Mouse (Mus musculus) frontal cortex, adult (tissue): ENCODE data around the gene Fer1l5.

Experiments used
- ATAC-seq: cut with Nextera tagmentation; 2 replicates; pipeline ENCODE4 v1.9.2; 2017; ENCODE audit warnings: mild to moderate bottlenecking, moderate library complexity, mixed read lengths; ENCODE audit not compliant: low TSS enrichment

Gene Fer1l5

DNA sequence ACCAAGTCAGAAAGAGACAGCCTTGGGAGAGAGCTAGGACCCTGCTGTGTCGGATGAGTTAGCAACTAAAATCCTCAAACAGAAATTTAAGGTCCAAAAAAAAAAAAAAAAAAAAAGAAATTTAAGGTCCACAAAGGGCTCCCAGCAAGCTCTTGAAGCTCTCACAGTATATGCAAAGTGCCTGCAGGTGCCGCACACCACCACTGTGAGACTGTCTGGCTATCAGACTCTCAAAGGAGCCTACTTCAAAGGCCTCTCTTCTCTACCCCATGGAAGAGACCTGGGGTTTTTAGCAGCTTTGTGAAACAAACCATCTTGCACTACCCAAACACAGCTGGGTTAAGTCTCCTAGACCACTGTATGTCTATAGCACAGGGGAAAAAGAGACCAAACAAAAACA lies 57.4 kb downstream of the Fer1l5 start:
- ATAC-seq: no peak

- ATAC-seq: no peak
Measured at GRCm38 (mm10) chr1:36432999-36433398, 60.9 kb downstream of the Fer1l5 start.

GRCm38 (mm10) chr1:36433616-36434015 lies 61.5 kb downstream of the Fer1l5 start:
- ATAC-seq: no peak

GRCm38 (mm10) chr1:36435071-36435470 lies 63.0 kb downstream of the Fer1l5 start:
- peak; percentile 38; the same call in 1 of the 2 replicates for ATAC-seq

GRCm38 (mm10) chr1:36436515-36436914 lies 64.4 kb downstream of the Fer1l5 start:
- ATAC-seq: no peak

- ATAC-seq: no peak
Measured at GRCm38 (mm10) chr1:36437223-36437622, 65.1 kb downstream of the Fer1l5 start.

- ATAC-seq: peak; percentile 72
Measured at GRCm38 (mm10) chr1:36441101-36441500, 69.0 kb downstream of the Fer1l5 start.

DNA sequence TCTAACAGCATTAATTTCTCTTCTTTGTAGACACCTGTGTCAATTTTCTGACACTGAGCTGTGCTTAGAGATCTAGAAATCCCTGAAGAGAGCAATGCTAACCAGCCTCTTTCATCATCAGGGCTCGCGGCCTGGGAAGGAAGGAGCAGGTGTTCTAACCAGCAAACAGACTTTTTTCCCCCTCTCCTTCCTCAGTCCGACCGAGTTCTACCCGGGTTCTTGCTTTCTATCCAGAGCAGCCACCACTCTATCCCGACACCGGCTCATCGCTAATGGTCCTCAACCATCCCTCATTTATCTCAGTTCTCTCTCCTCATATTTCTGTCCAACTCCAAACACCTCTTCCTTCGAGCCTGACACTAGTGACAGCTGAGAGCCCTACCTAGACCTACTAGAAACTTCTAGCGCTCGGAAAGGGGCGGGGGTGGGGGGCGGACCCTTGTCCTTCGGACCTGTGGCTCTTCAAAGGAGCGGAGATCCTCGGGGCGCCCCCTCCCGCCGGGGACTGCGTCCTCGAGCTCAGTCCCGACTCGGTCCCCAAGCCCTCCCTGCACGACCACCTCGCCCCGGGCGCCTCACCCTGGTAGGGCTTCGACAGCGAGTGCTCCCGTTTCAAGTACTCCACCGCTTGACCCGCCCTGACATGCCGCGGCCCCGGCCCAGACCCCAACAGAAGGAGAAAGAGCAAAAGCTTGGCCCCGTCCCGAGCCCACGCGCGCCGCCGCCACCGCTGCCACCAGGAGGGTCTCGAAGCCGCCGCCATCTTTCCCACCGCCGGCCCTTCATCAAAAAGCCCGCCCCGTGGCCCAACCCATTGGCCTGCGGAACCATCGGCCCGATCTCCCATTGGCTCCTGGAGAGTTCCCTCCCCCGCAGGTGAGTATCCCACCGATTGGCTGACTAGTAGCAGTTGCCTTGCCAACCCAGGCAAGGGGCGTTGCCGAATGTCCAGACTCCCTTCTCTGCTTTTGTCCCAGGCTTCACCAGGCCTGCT lies 72.7 kb downstream of the Fer1l5 start, which contains the start of gene Lman2l:
Lman2l (minus strand) TSS at position 801 of the 994 bp plus-strand sequence.
- peak; percentile 99 for ATAC-seq

DNA sequence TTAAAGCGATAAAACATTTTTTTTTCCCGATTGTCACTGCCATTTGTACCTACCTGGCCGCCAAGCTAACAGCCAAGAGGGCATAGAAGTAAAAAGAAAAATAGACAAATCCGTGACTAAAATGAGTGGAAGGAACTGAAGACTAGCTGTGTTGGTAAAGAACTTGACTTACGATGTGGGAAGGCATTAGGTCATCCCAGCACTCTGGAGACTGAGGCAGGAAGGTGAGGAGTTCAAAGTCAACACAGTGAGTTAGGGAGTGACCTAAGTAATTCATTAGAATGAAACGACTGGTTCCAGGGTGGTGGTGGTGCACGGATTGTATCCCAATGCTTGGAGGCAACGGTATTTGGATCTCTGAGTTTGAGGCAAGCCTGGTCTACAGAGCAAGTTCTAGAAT lies 73.4 kb downstream of the Fer1l5 start:
- ATAC-seq: no peak

GRCm38 (mm10) chr1:36446106-36446824 lies 74.2 kb downstream of the Fer1l5 start:
- no peak for ATAC-seq

GRCm38 (mm10) chr1:36446841-36447240 lies 74.8 kb downstream of the Fer1l5 start:
- no peak for ATAC-seq

GRCm38 (mm10) chr1:36454055-36454815 lies 82.1 kb downstream of the Fer1l5 start:
- ATAC-seq: no peak

- no peak for ATAC-seq
Measured at GRCm38 (mm10) chr1:36457388-36458014, 85.4 kb downstream of the Fer1l5 start.

GRCm38 (mm10) chr1:36458169-36458568 lies 86.1 kb downstream of the Fer1l5 start:
- peak; percentile 70; the same call in 1 of the 2 replicates for ATAC-seq

GRCm38 (mm10) chr1:36461829-36462228 lies 89.7 kb downstream of the Fer1l5 start:
- ATAC-seq: no peak

- ATAC-seq: no peak
Measured at GRCm38 (mm10) chr1:36465641-36466160, 93.6 kb downstream of the Fer1l5 start.

DNA sequence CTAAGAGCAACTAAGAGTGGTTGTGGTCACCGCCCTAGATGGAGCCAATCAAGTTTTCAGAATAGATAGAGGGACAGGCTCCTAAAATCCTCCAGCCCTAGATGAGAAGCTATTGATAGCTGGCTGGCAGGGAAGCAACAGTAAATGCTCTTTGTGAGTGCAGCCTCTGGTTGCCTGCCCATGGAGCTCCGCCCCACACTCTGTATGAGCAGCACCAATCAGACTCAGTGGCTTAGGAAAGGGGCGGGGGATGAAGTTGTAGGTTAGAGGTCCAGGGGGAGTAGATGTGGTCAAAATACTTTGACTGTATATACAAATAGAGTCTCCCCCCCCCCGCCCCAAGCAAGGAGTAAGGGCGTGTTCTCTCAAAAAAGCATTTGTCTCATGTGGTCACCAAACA lies 95.4 kb downstream of the Fer1l5 start:
- no peak for ATAC-seq

DNA sequence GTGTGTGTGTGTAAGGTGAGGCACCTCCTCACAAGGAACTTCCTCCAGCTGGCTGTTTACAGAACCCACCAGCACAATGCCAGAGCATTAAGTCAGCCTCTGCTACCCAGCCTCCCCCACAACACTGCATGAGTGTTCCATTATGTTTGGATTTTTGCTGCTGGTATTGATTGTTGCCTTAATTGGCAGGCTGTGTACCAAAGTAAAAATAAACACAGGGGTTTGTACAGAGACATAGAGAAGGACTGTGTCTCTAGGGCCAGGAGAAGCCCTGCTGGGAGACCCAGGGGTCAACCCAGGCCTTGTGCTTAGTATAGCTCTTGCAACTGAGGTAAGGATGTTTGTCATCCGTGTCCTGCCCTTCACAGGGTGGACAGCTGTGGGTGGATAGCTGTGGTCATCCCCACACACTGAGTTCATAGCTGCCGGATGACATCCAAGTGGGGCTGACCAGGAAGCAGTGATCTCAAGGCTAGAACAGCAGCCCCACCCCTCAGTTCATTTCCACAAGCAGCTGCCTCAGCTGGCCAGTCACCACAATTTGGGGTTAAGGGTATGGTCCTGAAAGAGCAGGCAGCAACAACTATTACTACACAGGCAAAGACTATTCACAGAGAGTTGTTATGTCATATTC lies 97.8 kb downstream of the Fer1l5 start:
- ATAC-seq: no peak

DNA sequence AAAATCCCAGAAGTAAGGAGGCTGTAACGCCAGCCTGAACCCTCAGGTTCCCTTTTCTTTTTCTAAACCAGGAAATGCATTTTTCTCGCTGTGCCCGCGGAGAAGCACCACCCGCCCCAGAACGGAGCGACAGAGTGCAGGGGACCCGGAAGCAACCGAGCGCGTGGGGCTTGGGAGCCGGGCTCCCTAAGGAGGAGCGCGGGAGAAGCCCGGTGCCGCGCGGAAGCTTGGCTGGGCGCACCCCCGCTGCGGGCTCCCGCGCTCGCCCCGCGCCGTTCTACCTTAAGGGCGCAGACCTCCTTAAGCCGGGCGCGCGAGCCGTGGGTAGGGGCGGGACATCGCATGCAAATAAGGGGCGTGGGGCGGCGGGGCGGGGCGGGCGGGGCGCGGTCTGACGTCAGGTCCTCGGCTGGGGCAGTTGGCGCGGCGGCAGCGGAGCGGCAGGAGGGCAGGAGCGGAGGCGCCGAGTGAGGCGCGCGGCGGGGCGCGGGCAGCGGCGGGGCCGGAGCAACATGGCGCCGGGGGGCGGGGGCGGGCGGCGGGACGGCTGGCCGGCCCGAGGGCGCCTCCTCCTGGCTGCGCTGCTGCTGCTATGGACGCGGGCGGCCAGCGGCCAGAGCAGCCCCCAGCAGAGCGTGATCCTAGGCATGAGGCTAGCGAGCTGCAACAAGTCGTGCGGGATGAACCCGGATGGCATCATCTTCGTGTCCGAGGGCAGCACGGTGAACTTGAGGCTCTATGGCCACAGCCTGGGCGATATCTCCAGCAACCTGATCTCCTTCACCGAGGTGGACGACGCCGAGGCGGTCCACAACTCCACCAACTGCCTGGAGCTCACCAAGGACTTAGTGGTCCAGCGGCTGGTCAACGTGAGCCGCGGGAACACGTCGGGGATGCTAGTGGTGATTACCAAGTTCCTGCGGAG lies 99.4 kb downstream of the Fer1l5 start, which contains the start of gene Cnnm4:
Cnnm4 (plus strand) TSS at position 440 of the 925 bp plus-strand sequence.
- ATAC-seq: peak; percentile 88
